Mouse (Mus musculus) forebrain, embryonic 14.5 days (tissue): ENCODE measurements at regions not wholly inside any gene's neighbourhood (a gene's known extent, or its start where the extent isn't known, plus 50 kb on each side); places are given as distances from the start of the nearest gene placed in this dataset.

Experiments
- ATAC-seq: fragments of 200-750 bp; cut with Nextera tagmentation; 2 replicates; pipeline ENCODE4 v1.8.0; 2017; ENCODE audit warnings: mild to moderate bottlenecking, moderate library complexity
- DNase-seq: peaks from one replicate; pipeline ENCODE4 v3.0.0-alpha.2; 2015; ENCODE audit warnings: low spot score
- H3K27ac ChIP-seq: fragments of 300-500 bp; sonication (generic); 2 replicates; pipeline ENCODE4 v1.5.1; 2014; ENCODE audit warnings: low read depth, mild to moderate bottlenecking, control low read depth, low read length, moderate library complexity
- H3K27me3 ChIP-seq: fragments of 300-500 bp; sonication (generic); replicated peaks from 2 replicates; pipeline ENCODE4 v1.6.1; 2014; ENCODE audit warnings: low read length, control low read depth, mixed read lengths; ENCODE audit not compliant: control insufficient read depth, insufficient read depth
- H3K36me3 ChIP-seq: fragments of 300-500 bp; sonication (generic); 2 replicates; pipeline ENCODE4 v1.6.1; 2014; ENCODE audit warnings: low read length, control low read depth; ENCODE audit not compliant: control insufficient read depth, insufficient read depth
- H3K4me1 ChIP-seq: fragments of 300-500 bp; sonication (generic); 2 replicates; pipeline ENCODE4 v1.6.1; 2014; ENCODE audit warnings: antibody characterized with exemption, low read length, control low read depth; ENCODE audit not compliant: control insufficient read depth, insufficient read depth
- H3K4me2 ChIP-seq: fragments of 300-500 bp; sonication (generic); 2 replicates; pipeline ENCODE4 v1.6.1; 2014; ENCODE audit warnings: mild to moderate bottlenecking, control low read depth, low read length
- H3K4me3 ChIP-seq: fragments of 300-500 bp; sonication (generic); 2 replicates; pipeline ENCODE4 v1.5.1; 2014; ENCODE audit warnings: low read depth, low read length, control low read depth
- H3K9ac ChIP-seq: fragments of 300-500 bp; sonication (generic); 2 replicates; pipeline ENCODE4 v1.6.1; 2014; ENCODE audit warnings: mild to moderate bottlenecking, low read length, control low read depth, moderate library complexity
- H3K9me3 ChIP-seq: fragments of 300-500 bp; sonication (generic); replicated peaks from 2 replicates; pipeline ENCODE4 v1.6.1; 2016; ENCODE audit warnings: low read length, control low read depth, mixed read lengths; ENCODE audit not compliant: control insufficient read depth
- WGBS: fragments of 180-500 bp; shearing (Covaris S2); extraction: QIAGEN DNeasy Blood & Tissue Kit; methylation state at CpG from one replicate; pipeline ENCODE4 v1.1.7; 2014; 5-methylcytosine and 5-hydroxymethylcytosine counted together

DNA sequence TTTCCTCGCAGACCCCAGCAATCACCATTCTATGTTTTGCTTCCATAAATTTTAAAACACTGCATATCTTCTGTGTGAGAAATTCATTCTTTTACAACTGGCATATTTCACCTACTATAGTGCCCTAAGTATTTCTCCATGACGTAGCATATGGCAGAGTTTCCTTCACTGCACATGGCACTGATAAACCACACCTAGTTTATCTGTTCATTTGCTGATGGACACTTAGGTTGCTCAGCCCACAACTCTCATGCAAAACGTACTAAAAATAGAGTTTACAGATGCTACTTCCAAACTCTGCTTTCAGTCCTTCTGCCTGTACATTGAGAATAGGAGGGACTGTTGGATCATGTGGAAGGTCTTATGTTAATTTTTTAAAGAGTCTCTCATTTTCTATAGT lies 102.7 kb upstream of the Map3k7 start:
- ATAC-seq (no peak), DNase-seq (no peak)
- no peaks in the 10 kb centered on the region for H3K4me1 ChIP-seq
- H3K9ac ChIP-seq: no peak overlapping the region
- WGBS: 89% methylated on average over 3 of the region's 3 CpGs
- no peaks in the 10 kb centered on the region for H3K36me3 ChIP-seq
- H3K4me2 ChIP-seq: no peak overlapping the region
- H3K9me3 ChIP-seq: no peaks in the 10 kb centered on the region
- H3K27ac ChIP-seq: no peak overlapping the region
- H3K27me3 ChIP-seq: no peaks in the 10 kb centered on the region
- no peak overlapping the region for H3K4me3 ChIP-seq

DNA sequence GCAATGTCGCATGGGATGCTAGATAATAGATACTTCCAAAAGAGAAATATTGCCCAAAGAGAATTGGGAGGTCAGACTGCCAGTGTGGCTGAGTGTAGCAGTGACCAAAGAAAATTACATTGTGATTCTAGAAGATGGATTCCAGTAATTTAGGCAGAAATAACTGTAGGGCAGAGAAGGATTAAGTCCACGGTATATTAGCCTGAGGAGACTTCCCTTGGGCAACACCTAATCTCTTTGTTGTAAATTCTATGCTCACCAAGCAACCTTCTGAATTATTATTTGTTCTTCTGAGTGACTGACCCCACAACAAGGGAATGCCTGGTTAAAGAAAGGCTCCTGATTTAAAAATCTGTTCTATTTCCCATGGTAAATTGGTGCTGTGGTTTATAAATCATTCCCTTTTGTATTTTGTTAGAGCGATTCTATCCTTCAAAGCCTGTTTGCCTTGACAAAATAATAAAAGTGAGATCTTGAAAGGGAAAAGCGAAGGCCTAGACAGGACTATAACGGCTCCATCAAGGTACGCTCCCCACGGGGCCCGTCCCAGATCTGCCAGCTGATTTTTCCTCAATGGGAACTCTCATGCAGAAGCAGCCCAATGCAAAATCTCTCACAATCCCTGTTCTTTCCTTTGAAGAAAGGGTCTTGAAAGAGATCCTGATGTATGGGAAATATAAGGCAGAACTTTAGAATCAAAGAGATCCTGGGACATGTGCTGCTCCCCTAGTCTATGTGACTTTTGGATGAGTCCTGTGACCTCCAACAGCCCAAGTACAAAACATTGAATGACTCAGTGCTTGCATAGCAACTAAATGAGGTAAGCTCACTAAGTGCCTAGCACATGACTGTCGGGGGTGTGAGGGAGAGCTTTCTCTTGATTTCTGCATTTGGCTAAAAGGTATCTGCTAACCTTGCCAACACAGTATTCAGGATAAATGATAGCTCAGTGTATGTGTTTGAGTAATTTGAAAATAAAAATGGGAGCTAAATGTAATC lies 90.6 kb upstream of the Map3k7 start:
- ATAC-seq (no peak; the same call in 1 of the 2 replicates), DNase-seq (peak; percentile 25)
- no peaks in the 10 kb centered on the region for H3K27me3 ChIP-seq
- H3K4me1 ChIP-seq: peaks cover 10% of the 10 kb centered on the region
- no peak overlapping the region for H3K9ac ChIP-seq
- H3K4me2 ChIP-seq: no peak overlapping the region
- H3K36me3 ChIP-seq: no peaks in the 10 kb centered on the region
- WGBS: 22% methylated on average over 9 of the region's 9 CpGs
- H3K9me3 ChIP-seq: no peaks in the 10 kb centered on the region; the same call in 1 of the 2 replicates
- H3K27ac ChIP-seq: no peak overlapping the region
- no peak overlapping the region for H3K4me3 ChIP-seq

DNA sequence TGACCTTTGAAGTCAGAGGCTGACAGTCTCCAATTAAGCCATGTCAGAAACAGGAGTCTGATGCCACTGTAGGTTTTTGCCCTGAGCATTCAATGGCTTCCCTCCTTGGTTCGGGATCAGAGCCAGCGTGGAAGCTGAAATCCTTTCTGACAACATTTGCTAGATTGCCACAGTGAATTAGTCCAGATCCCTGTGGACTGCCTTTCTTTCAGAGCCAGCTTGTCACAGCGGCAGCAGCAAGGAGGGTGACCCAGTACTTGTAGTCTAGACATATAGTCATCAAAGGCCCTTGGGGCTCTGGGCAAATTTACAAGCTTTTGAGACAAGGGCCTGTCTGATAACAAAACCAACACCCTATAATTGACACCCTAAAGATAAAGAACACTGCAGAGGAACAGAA lies 86.5 kb upstream of the Map3k7 start:
- no peak overlapping the region for H3K9ac ChIP-seq
- 45% methylated on average over 3 of the region's 3 CpGs for WGBS
- no peaks in the 10 kb centered on the region for H3K36me3 ChIP-seq
- H3K4me1 ChIP-seq: peaks cover 20% of the 10 kb centered on the region
- no peak overlapping the region for H3K4me2 ChIP-seq
- H3K27ac ChIP-seq: no peak overlapping the region
- peak; percentile 51 for DNase-seq
- no peaks in the 10 kb centered on the region for H3K27me3 ChIP-seq
- H3K9me3 ChIP-seq: no peaks in the 10 kb centered on the region
- H3K4me3 ChIP-seq: no peak overlapping the region
- ATAC-seq: no peak

DNA sequence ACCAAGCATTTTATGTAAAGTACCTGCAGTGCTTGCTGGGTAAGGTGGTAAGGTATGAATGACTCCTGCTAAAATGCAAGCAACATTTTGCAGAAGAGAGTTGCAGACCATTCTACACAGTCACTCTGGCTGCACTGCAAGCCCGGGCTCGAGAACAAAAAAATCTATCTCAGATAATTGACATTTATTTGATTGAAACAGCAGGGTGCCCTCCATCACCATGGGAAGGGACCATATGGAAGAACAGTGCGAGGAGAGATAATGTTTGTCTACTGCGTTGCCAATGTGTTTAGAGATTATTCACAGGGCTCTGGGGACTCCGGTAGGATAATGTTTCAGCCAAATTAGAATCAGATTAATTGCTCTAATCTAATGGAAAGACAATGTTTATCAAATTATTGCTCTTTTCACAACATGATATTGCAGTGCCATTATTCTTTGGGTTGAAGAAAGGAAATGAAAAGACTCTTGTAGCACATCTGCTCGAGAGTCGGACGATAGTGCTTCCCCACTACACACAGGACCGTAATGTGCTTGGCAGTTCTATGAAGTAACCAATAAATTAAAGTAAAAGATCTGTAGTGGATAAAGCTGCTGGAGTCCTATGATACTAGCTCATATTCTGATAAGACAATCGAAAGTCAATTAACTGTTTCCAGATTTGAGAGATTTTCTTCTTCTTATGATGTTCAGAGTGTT lies 85.3 kb upstream of the Map3k7 start:
- Histone ChIP-seq H3K27me3 (no peaks in the 10 kb centered on the region), H3K9me3 (no peaks in the 10 kb centered on the region), H3K4me1 (peaks cover 18% of the 10 kb centered on the region), H3K4me3 (no peak overlapping the region), H3K27ac (no peak overlapping the region), H3K4me2 (peak overlapping the region; percentile 26; the same call in 1 of the 2 replicates), H3K9ac (no peak overlapping the region), H3K36me3 (no peaks in the 10 kb centered on the region)
- DNase-seq (peak; percentile 76), ATAC-seq (peak; percentile 74)
- WGBS: 20% methylated on average over 10 of the region's 10 CpGs

DNA sequence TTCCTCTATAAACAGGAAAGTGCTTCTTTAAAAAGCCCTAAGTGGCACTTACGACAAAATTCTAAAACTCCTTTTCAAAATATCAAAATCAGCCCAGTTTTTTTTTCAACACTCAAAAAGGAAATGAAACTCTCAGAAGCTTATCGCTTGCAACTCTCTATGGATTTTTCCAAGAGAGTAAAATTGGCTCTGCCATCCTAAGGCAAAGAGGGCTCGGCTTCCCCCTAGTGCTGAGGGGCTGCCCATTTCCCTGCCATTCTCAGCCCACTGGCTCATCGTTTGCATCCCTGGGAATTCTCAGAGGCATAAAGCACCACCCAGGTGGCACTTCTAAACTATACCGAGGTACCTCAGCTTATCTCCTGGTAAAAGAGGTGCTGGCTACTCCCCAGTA lies 84.7 kb upstream of the Map3k7 start:
- Histone ChIP-seq H3K36me3 (no peaks in the 10 kb centered on the region), H3K4me3 (no peak overlapping the region), H3K4me1 (peaks cover 18% of the 10 kb centered on the region), H3K27me3 (no peaks in the 10 kb centered on the region), H3K27ac (no peak overlapping the region), H3K9ac (no peak overlapping the region), H3K9me3 (no peaks in the 10 kb centered on the region), H3K4me2 (0 out of 2 replicates have a peak overlapping the region, but pooled peaks have one; percentile 26)
- DNase-seq: peak; percentile 49
- ATAC-seq: no peak
- WGBS: 30% methylated on average over 5 of the region's 5 CpGs

DNA sequence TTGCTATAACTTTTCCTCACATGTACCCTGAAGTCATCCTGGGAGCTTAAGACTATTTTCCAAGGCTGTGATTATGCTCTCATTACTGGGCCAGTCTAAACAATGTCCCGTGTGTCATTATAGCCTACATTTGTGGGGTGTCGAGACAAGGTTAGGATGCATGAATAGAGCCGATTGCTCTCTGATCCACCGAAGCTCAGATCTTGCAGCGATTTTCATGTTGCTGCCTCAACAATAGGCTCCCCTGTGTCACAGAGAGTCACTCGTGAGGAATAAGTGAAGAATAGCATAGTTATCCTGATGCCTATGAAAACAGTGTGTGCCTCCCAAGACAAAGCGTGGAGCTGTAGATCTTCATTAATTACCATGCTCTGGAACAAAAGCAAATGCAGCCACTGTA lies 83.7 kb upstream of the Map3k7 start:
- Histone ChIP-seq H3K9ac (no peak overlapping the region), H3K4me3 (no peak overlapping the region), H3K27me3 (no peaks in the 10 kb centered on the region), H3K4me1 (peaks cover 18% of the 10 kb centered on the region), H3K27ac (no peak overlapping the region), H3K36me3 (no peaks in the 10 kb centered on the region), H3K9me3 (no peaks in the 10 kb centered on the region), H3K4me2 (peak overlapping the region; percentile 39)
- DNase-seq (peak; percentile 61), ATAC-seq (peak; percentile 61)
- 3% methylated on average over 7 of the region's 7 CpGs for WGBS

DNA sequence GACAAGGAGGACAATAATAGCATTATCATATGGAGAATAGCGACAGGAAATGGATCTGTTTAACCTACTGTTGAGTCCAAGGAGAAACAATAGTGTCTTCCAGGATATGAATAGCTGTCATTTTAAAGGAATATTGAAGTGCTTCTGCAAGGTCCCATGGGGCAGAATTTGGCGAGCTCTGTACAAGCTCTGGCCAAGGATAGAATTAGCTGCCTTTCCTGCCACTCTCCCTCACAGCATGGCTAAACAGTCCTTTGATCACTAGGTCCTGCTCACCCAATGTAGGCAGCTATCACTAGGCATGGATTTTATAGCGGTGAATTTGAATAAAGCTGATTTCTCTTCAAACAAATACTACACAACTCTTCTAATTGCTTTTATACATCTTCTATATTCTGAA lies 74.2 kb upstream of the Map3k7 start:
- no peak overlapping the region for H3K4me2 ChIP-seq
- 85% methylated on average over 3 of the region's 3 CpGs for WGBS
- no peak for ATAC-seq
- no peak overlapping the region for H3K9ac ChIP-seq
- no peaks in the 10 kb centered on the region for H3K4me1 ChIP-seq
- no peaks in the 10 kb centered on the region for H3K9me3 ChIP-seq
- no peak overlapping the region for H3K4me3 ChIP-seq
- no peak for DNase-seq
- no peaks in the 10 kb centered on the region for H3K36me3 ChIP-seq
- H3K27ac ChIP-seq: no peak overlapping the region
- no peaks in the 10 kb centered on the region for H3K27me3 ChIP-seq

DNA sequence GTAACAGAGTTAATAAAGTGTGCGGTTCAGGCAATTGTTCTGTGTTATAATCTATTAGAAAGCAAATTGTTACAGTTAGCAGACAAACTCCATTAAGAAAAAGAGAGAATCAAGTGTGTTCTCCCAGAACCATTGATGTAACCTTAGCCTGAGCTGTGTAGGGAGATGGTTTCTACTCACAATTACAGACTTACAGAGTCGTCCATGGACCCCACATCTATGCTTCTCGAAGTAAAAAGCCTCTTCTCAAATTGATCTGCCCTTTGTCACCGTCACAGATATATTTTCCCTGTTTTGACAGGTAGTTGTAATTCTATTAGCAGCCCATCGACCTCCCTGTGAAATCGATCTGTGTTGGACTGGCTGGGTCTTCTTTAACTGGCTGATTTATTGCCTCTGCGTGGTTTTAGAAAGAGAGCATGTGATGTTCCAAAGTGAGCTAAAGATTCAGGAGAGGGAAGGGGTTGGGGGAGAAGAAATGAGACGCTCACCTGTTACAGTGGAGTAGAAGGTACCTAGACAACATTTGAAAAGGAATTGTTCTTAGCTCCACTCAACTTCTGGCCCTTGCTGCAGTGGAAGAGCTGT lies 54.7 kb upstream of the Map3k7 start:
- no peak for ATAC-seq
- no peak overlapping the region for H3K27ac ChIP-seq
- H3K27me3 ChIP-seq: no peaks in the 10 kb centered on the region
- no peaks in the 10 kb centered on the region for H3K9me3 ChIP-seq
- H3K4me3 ChIP-seq: no peak overlapping the region
- no peak for DNase-seq
- WGBS: 87% methylated on average over 8 of the region's 8 CpGs
- H3K9ac ChIP-seq: no peak overlapping the region
- no peaks in the 10 kb centered on the region for H3K36me3 ChIP-seq
- no peaks in the 10 kb centered on the region for H3K4me1 ChIP-seq
- H3K4me2 ChIP-seq: no peak overlapping the region
